Mouse (Mus musculus): ENCODE data around the gene Fam160a2. TPM values are rescaled to one million over a fixed set of nuclear protein-coding genes. Genes with fewer than 3 reads are reported as not detected.
A peak's percentile ranks its signal among the peaks of the same experiment; 100 is the strongest.

Fam160a2 gene
- polyA plus RNA-seq, 1 experiment from 2014 or later, result 13.7 TPM

- Histone ChIP-seq H3K4me2 (ENCODE audit: low read depth, low read length) (no peak overlapping the region), H3K4me1 (ENCODE audit: control insufficient read depth, low read depth, low read length) (peaks cover 13% of the 10 kb centered on the region), H3K36me3 (ENCODE audit: control insufficient read depth, insufficient read depth) (no peaks in the 10 kb centered on the region), H3K9me3 (replicated peaks; ENCODE audit: control insufficient read depth, low read length) (no peaks in the 10 kb centered on the region), H3K9ac (ENCODE audit: low read depth, low read length) (no peak overlapping the region), H3K4me3 (ENCODE audit: low read depth, low read length) (no peak overlapping the region), H3K27ac (ENCODE audit: low read length) (no peak overlapping the region), H3K27me3 (ENCODE audit: control insufficient read depth, insufficient read depth, low read depth, low read length) (no peaks in the 10 kb centered on the region)
- ATAC-seq (ENCODE audit: low read depth), result no peak
Measured at GRCm38 (mm10) chr7:105396126-105396525, 3.7 kb downstream of the Fam160a2 start.

- Histone ChIP-seq H3K27ac (ENCODE audit: low read length) (no peak overlapping the region), H3K9me3 (replicated peaks; ENCODE audit: control insufficient read depth, low read length) (no peaks in the 10 kb centered on the region), H3K4me1 (ENCODE audit: control insufficient read depth, low read depth, low read length) (peaks cover 10% of the 10 kb centered on the region), H3K9ac (ENCODE audit: low read depth, low read length) (no peak overlapping the region), H3K4me3 (ENCODE audit: low read depth, low read length) (no peak overlapping the region), H3K36me3 (ENCODE audit: control insufficient read depth, insufficient read depth) (no peaks in the 10 kb centered on the region), H3K4me2 (ENCODE audit: low read depth, low read length) (no peak overlapping the region), H3K27me3 (ENCODE audit: control insufficient read depth, insufficient read depth, low read depth, low read length) (no peaks in the 10 kb centered on the region)
- ATAC-seq (ENCODE audit: low read depth), result no peak
Measured at GRCm38 (mm10) chr7:105395131-105395820, 4.6 kb downstream of the Fam160a2 start.

GRCm38 (mm10) chr7:105394606-105395005 is 5.2 kb downstream of the Fam160a2 start:
- 85% methylated on average over 1 of the region's 1 CpGs for WGBS (ENCODE audit: insufficient replicate concordance)
- no peak overlapping the region for H3K4me2 ChIP-seq (ENCODE audit: low read depth, low read length)
- H3K4me3 ChIP-seq (ENCODE audit: low read depth, low read length), result no peak overlapping the region
- H3K27me3 ChIP-seq (ENCODE audit: control insufficient read depth, insufficient read depth, low read depth, low read length), result no peaks in the 10 kb centered on the region
- no peak overlapping the region for H3K9ac ChIP-seq (ENCODE audit: low read depth, low read length)
- H3K9me3 ChIP-seq (replicated peaks; ENCODE audit: control insufficient read depth, low read length), result no peaks in the 10 kb centered on the region
- peaks cover 4% of the 10 kb centered on the region for H3K36me3 ChIP-seq (ENCODE audit: control insufficient read depth, insufficient read depth)
- H3K4me1 ChIP-seq (ENCODE audit: control insufficient read depth, low read depth, low read length), result peaks cover 10% of the 10 kb centered on the region
- no peak for ATAC-seq (ENCODE audit: low read depth)
- no peak overlapping the region for H3K27ac ChIP-seq (ENCODE audit: low read length)

GRCm38 (mm10) chr7:105390236-105390635 is 9.6 kb downstream of the Fam160a2 start:
- peaks cover 23% of the 10 kb centered on the region for H3K36me3 ChIP-seq (ENCODE audit: control insufficient read depth, insufficient read depth)
- no peak overlapping the region for H3K9ac ChIP-seq (ENCODE audit: low read depth, low read length)
- no peak for ATAC-seq (ENCODE audit: low read depth)

GRCm38 (mm10) chr7:105387696-105388095 is 12.2 kb downstream of the Fam160a2 start:
- no peaks in the 10 kb centered on the region for H3K27me3 ChIP-seq (ENCODE audit: control insufficient read depth, insufficient read depth, low read depth, low read length)
- no peak overlapping the region for H3K27ac ChIP-seq (ENCODE audit: low read length)
- no peaks in the 10 kb centered on the region for H3K4me1 ChIP-seq (ENCODE audit: control insufficient read depth, low read depth, low read length)
- ATAC-seq (ENCODE audit: low read depth), result no peak
- H3K9ac ChIP-seq (ENCODE audit: low read depth, low read length), result no peak overlapping the region
- no peak overlapping the region for H3K4me2 ChIP-seq (ENCODE audit: low read depth, low read length)
- no peak overlapping the region for H3K4me3 ChIP-seq (ENCODE audit: low read depth, low read length)
- no peaks in the 10 kb centered on the region for H3K9me3 ChIP-seq (replicated peaks; ENCODE audit: control insufficient read depth, low read length)
- H3K36me3 ChIP-seq (ENCODE audit: control insufficient read depth, insufficient read depth), result peaks cover 44% of the 10 kb centered on the region
- WGBS (ENCODE audit: insufficient replicate concordance), result 79% methylated on average over 2 of the region's 2 CpGs

More at GRCm38 (mm10) chr7:105390236-105390635, 9.6 kb downstream of the Fam160a2 start:
- no peak overlapping the region for H3K4me3 ChIP-seq (ENCODE audit: low read depth, low read length)
- no peaks in the 10 kb centered on the region for H3K9me3 ChIP-seq (replicated peaks; ENCODE audit: control insufficient read depth, low read length)
- H3K4me1 ChIP-seq (ENCODE audit: control insufficient read depth, low read depth, low read length), result no peaks in the 10 kb centered on the region
- WGBS (ENCODE audit: insufficient replicate concordance), result 74% methylated on average over 2 of the region's 2 CpGs
- no peak overlapping the region for H3K4me2 ChIP-seq (ENCODE audit: low read depth, low read length)
- H3K27ac ChIP-seq (ENCODE audit: low read length), result no peak overlapping the region; the same call in 1 of the 2 replicates
- H3K27me3 ChIP-seq (ENCODE audit: control insufficient read depth, insufficient read depth, low read depth, low read length), result no peaks in the 10 kb centered on the region

GRCm38 (mm10) chr7:105380329-105380728 is 19.5 kb downstream of the Fam160a2 start:
- no peak for ATAC-seq (ENCODE audit: low read depth)
- no peaks in the 10 kb centered on the region for H3K4me1 ChIP-seq (ENCODE audit: control insufficient read depth, low read depth, low read length)
- 74% methylated on average over 3 of the region's 3 CpGs for WGBS (ENCODE audit: insufficient replicate concordance)
- H3K4me2 ChIP-seq (ENCODE audit: low read depth, low read length), result no peak overlapping the region
- no peak overlapping the region for H3K4me3 ChIP-seq (ENCODE audit: low read depth, low read length)
- peaks cover 39% of the 10 kb centered on the region for H3K36me3 ChIP-seq (ENCODE audit: control insufficient read depth, insufficient read depth)
- H3K27ac ChIP-seq (ENCODE audit: low read length), result no peak overlapping the region
- no peaks in the 10 kb centered on the region for H3K27me3 ChIP-seq (ENCODE audit: control insufficient read depth, insufficient read depth, low read depth, low read length)
- H3K9ac ChIP-seq (ENCODE audit: low read depth, low read length), result no peak overlapping the region
- no peaks in the 10 kb centered on the region for H3K9me3 ChIP-seq (replicated peaks; ENCODE audit: control insufficient read depth, low read length)

GRCm38 (mm10) chr7:105374866-105375265 is 25.0 kb downstream of the Fam160a2 start, which contains the start of gene Gm5901:
Gene Gm5901, plus strand, starts transcription at chr7:105375038.
- Histone ChIP-seq H3K36me3 (ENCODE audit: control insufficient read depth, insufficient read depth) (peaks cover 12% of the 10 kb centered on the region; the same call in 1 of the 2 replicates), H3K27me3 (ENCODE audit: control insufficient read depth, insufficient read depth, low read depth, low read length) (no peaks in the 10 kb centered on the region), H3K4me1 (ENCODE audit: control insufficient read depth, low read depth, low read length) (peaks cover 4% of the 10 kb centered on the region; the same call in 1 of the 2 replicates), H3K27ac (ENCODE audit: low read length) (no peak within 1 kb of the TSS), H3K9ac (ENCODE audit: low read depth, low read length) (no peak within 1 kb of the TSS), H3K9me3 (replicated peaks; ENCODE audit: control insufficient read depth, low read length) (no peaks in the 10 kb centered on the region), H3K4me3 (ENCODE audit: low read depth, low read length) (no peak within 1 kb of the TSS), H3K4me2 (ENCODE audit: low read depth, low read length) (no peak within 1 kb of the TSS)
- ATAC-seq (ENCODE audit: low read depth), result no peak
- WGBS (ENCODE audit: insufficient replicate concordance), result 72% methylated on average over 1 of the region's 1 CpGs

- H3K27ac ChIP-seq (ENCODE audit: low read length), result no peak overlapping the region
- ATAC-seq (ENCODE audit: low read depth), result no peak
- no peaks in the 10 kb centered on the region for H3K27me3 ChIP-seq (ENCODE audit: control insufficient read depth, insufficient read depth, low read depth, low read length)
- H3K9ac ChIP-seq (ENCODE audit: low read depth, low read length), result no peak overlapping the region
- H3K4me2 ChIP-seq (ENCODE audit: low read depth, low read length), result no peak overlapping the region
- peaks cover 12% of the 10 kb centered on the region; the same call in 1 of the 2 replicates for H3K36me3 ChIP-seq (ENCODE audit: control insufficient read depth, insufficient read depth)
- H3K4me3 ChIP-seq (ENCODE audit: low read depth, low read length), result no peak overlapping the region
- 67% methylated on average over 3 of the region's 3 CpGs for WGBS (ENCODE audit: insufficient replicate concordance)
- peaks cover 4% of the 10 kb centered on the region; the same call in 1 of the 2 replicates for H3K4me1 ChIP-seq (ENCODE audit: control insufficient read depth, low read depth, low read length)
- no peaks in the 10 kb centered on the region for H3K9me3 ChIP-seq (replicated peaks; ENCODE audit: control insufficient read depth, low read length)
Measured at GRCm38 (mm10) chr7:105373976-105374375, 25.9 kb downstream of the Fam160a2 start.

- no peaks in the 10 kb centered on the region for H3K9me3 ChIP-seq (replicated peaks; ENCODE audit: control insufficient read depth, low read length)
- peaks cover 11% of the 10 kb centered on the region; the same call in 1 of the 2 replicates for H3K36me3 ChIP-seq (ENCODE audit: control insufficient read depth, insufficient read depth)
- H3K4me1 ChIP-seq (ENCODE audit: control insufficient read depth, low read depth, low read length), result peaks cover 4% of the 10 kb centered on the region; the same call in 1 of the 2 replicates
- peak; percentile 55; the same call in 1 of the 2 replicates for ATAC-seq (ENCODE audit: low read depth)
- no peak overlapping the region for H3K9ac ChIP-seq (ENCODE audit: low read depth, low read length)
- H3K4me2 ChIP-seq (ENCODE audit: low read depth, low read length), result no peak overlapping the region
- no peak overlapping the region for H3K4me3 ChIP-seq (ENCODE audit: low read depth, low read length)
- H3K27me3 ChIP-seq (ENCODE audit: control insufficient read depth, insufficient read depth, low read depth, low read length), result no peaks in the 10 kb centered on the region
- 29% methylated on average over 4 of the region's 4 CpGs for WGBS (ENCODE audit: insufficient replicate concordance)
- H3K27ac ChIP-seq (ENCODE audit: low read length), result no peak overlapping the region
Measured at GRCm38 (mm10) chr7:105373509-105373908, 26.3 kb downstream of the Fam160a2 start.
